Mouse (Mus musculus) liver, embryonic 14.5 days (tissue): ENCODE measurements at regions not wholly inside any gene's neighbourhood (a gene's known extent, or its start where the extent isn't known, plus 50 kb on each side); places are given as distances from the start of the nearest gene placed in this dataset.

Source experiments
- CTCF ChIP-seq: IDR thresholded peaks from 2 replicates; pipeline ENCODE4 v1.5.1; 2016; ENCODE audit warnings: antibody characterized with exemption, low read depth, control low read depth
- EP300 ChIP-seq: IDR thresholded peaks from 2 replicates; pipeline ENCODE4 v1.6.1; 2016; ENCODE audit warnings: antibody characterized with exemption, low read depth

- TF ChIP-seq CTCF (no peak), EP300 (no peak)
Measured at GRCm38 (mm10) chr9:74056709-74057108, 53.4 kb upstream of the Wdr72 start.
